Mouse (Mus musculus): ENCODE results near the gene Morc4. TPM values are rescaled to one million over a fixed set of nuclear protein-coding genes. Genes with fewer than 3 reads are reported as not detected.

Morc4 gene
- polyA plus RNA-seq, 1 experiment from 2014 or later, result 6.5 TPM

DNA sequence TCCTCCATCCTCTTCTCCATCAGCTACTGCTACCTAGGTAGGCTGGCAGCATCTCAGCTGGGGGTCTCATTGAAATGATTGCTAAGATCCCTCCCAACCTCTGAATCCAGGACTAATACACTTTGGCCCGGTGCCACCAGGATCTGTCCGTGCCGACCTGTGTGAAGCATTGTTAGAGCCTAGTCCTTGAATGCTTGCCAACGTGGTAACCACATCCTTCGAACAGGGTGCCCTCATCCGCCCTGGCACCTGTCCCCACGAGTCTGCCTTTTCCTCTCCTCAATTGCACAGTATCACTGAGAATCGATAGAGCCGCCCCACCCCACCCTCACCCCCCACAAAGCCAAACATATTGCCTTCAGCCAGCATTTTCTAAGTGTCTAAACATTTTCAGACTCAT, 73.6 kb downstream of the Morc4 start:
- no peak overlapping the region for H3K4me3 ChIP-seq
- no peak overlapping the region for H3K27ac ChIP-seq
- no peak for DNase-seq (ENCODE audit: extremely low spot score, low spot score)
- H3K36me3 ChIP-seq (replicated peaks), result no peaks in the 10 kb centered on the region
- peaks cover 88% of the 10 kb centered on the region for H3K27me3 ChIP-seq (ENCODE audit: poor library complexity, severe bottlenecking)
- 90% methylated on average over 9 of the region's 9 CpGs for WGBS
- H3K9me3 ChIP-seq, result no peaks in the 10 kb centered on the region
- H3K4me1 ChIP-seq, result no peaks in the 10 kb centered on the region; the same call in 1 of the 2 replicates

DNA sequence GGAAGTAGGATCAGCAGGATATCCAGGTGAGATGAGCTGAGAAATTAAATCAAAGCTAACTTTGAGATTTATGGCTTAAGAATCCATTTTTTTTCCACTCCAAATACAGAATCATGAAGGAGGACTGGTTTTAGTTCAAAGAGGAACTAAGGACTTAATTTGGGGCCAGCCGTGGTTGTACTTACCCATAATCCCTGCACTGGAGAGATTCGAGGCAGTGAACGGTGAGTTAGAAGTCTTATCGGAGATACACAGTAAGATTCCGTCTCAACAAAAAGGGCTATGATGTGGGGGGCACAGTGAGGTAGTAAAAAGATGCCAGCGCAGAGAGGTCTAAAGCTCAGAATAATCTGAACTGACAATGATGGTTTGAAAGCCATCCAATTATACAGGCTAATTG, 75.4 kb downstream of the Morc4 start:
- no peaks in the 10 kb centered on the region; the same call in 1 of the 2 replicates for H3K4me1 ChIP-seq
- H3K4me3 ChIP-seq, result no peak overlapping the region
- peaks cover 88% of the 10 kb centered on the region for H3K27me3 ChIP-seq (ENCODE audit: poor library complexity, severe bottlenecking)
- 85% methylated on average over 6 of the region's 6 CpGs for WGBS
- H3K36me3 ChIP-seq (replicated peaks), result no peaks in the 10 kb centered on the region
- no peak overlapping the region for H3K27ac ChIP-seq
- DNase-seq (ENCODE audit: extremely low spot score, low spot score), result no peak
- no peaks in the 10 kb centered on the region for H3K9me3 ChIP-seq

DNA sequence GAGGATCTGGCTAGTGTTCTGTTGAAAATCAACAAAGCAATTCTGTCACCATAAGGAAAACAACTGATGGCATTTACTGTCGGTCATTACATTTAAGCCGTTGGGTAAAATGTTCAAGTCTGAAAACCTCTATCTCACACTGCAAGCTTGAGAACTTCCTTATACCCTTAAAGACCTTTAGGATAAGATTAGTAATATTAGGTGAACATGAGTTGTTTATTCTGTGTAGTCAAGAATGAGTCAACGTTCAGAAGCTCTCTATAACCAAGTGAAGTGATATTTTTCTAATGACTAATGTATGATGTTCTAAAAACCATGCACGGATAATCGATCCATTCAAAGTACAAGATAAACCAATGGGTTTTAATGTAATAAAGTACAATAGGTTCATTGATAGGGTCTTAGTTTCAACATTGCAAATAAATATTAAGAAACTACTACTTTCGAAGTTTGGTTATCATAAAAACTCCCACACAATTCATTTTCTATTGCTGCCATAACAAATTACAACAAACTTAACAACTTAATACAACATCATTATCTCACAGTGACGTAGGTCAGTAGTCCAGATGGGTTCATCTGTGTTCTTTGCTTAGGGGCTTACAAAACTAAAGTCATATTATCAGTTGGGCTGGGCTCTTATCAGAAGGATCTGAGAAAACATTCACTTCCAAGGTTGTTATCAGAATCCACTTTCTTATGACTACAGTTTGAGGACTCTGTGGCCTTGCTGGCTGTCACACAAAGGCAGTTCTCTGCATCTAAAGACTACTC, 77.2 kb downstream of the Morc4 start:
- DNase-seq (ENCODE audit: extremely low spot score, low spot score), result no peak
- H3K36me3 ChIP-seq (replicated peaks), result no peaks in the 10 kb centered on the region
- no peaks in the 10 kb centered on the region; the same call in 1 of the 2 replicates for H3K4me1 ChIP-seq
- WGBS, result 92% methylated on average over 7 of the region's 7 CpGs
- no peaks in the 10 kb centered on the region for H3K9me3 ChIP-seq
- H3K27me3 ChIP-seq (ENCODE audit: poor library complexity, severe bottlenecking), result peaks cover 87% of the 10 kb centered on the region
- H3K4me3 ChIP-seq, result no peak overlapping the region
- no peak overlapping the region for H3K27ac ChIP-seq

DNA sequence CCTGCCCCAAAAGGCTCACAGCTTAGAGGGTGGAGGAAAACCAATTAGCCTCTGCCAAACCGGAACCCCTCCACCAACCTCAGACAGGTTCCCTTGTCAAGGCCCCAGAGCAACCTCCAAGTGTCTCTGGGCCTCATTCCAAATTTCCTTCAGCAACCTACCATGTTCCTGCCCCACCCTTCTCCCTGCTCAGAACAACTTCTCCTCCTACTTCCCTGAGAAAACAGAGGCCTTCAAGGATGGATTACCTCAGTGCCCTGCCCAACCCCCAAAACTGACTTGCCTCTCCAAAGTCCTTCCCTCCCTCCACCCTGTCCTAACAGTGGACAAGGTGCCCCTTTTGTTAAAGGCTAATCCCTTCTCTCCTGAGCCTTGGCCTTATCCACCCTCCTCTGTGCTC, 85.7 kb downstream of the Morc4 start:
- Histone ChIP-seq H3K27me3 (ENCODE audit: poor library complexity, severe bottlenecking) (peaks cover 86% of the 10 kb centered on the region), H3K27ac (no peak overlapping the region), H3K36me3 (replicated peaks) (no peaks in the 10 kb centered on the region), H3K4me3 (no peak overlapping the region), H3K9me3 (no peaks in the 10 kb centered on the region), H3K4me1 (peaks cover 14% of the 10 kb centered on the region)
- no peak for DNase-seq (ENCODE audit: extremely low spot score, low spot score)
- WGBS, result 16% methylated on average over 1 of the region's 1 CpGs

DNA sequence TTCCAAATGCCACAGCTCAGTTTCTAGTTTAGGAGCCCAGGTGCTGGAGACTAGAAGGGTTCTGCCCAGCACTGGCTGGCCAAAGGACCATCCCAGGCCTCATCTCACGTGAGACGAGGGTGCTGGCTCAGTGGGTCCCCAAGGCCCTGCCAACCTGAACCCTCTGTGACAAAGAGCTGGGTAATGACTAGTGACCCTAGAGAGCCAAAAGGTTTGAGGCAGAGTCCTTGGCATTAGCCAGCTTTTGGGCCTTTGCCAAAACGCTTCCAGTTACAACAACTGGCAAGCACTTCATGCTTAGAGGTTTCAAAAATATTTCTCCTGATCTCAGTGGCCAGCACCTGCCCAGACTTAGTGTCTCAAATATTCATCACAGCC, 88.4 kb downstream of the Morc4 start:
- H3K27me3 ChIP-seq (ENCODE audit: poor library complexity, severe bottlenecking), result peaks cover 92% of the 10 kb centered on the region
- DNase-seq (ENCODE audit: extremely low spot score, low spot score), result no peak
- no peak overlapping the region for H3K4me3 ChIP-seq
- H3K4me1 ChIP-seq, result peaks cover 14% of the 10 kb centered on the region
- no peaks in the 10 kb centered on the region for H3K36me3 ChIP-seq (replicated peaks)
- no peak overlapping the region for H3K27ac ChIP-seq
- H3K9me3 ChIP-seq, result no peaks in the 10 kb centered on the region
- 36% methylated on average over 3 of the region's 3 CpGs for WGBS

DNA sequence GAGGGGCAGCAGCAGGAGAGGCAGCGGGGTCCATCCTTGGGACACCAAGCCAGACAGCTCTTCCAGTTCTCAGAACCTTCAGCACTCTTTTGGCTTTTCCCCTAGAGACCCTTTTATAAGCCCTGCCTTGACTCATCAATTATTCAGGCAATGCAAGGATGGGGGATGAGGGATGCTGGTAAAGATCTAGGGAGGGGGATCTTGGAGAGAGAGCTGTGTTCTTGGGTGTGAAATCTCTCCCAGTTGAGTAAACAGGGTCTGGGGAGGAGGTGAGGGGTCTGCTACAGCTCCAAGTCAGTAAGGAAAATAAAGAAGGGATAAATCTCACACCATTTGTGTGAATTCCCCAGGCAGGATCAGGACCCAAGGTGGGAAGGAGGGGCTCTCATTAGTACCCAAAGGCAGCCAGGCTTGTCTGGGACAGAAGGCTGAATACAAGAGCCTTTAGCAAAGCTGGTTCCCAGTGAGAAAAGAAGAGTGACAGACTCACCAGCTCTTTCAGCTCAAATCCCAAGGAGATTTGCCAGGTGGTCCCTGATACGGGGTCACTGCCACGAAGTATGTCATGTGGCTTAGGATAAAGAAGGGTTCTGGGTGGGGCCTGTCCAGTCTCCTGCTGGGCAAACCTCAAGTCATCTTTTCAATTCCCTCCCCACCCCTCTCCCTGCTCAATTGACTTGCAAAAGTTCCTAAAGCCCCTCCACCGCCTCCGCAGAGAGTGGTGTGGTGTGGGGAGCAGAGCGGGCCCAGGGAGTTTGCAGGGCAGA, 89.0 kb downstream of the Morc4 start, which contains the start of gene Ripply1:
Gene Ripply1 (minus strand): TSS at position 76 of the 767 bp plus-strand sequence.
- Histone ChIP-seq H3K4me3 (no peak within 1 kb of the TSS), H3K36me3 (replicated peaks) (no peaks in the 10 kb centered on the region), H3K27ac (peak within 1 kb of the TSS; percentile 51; the same call in 1 of the 2 replicates), H3K4me1 (peaks cover 14% of the 10 kb centered on the region), H3K27me3 (ENCODE audit: poor library complexity, severe bottlenecking) (peaks cover 98% of the 10 kb centered on the region), H3K9me3 (no peaks in the 10 kb centered on the region)
- WGBS, result 27% methylated on average over 6 of the region's 6 CpGs
- DNase-seq (ENCODE audit: extremely low spot score, low spot score), result peak; percentile 14

DNA sequence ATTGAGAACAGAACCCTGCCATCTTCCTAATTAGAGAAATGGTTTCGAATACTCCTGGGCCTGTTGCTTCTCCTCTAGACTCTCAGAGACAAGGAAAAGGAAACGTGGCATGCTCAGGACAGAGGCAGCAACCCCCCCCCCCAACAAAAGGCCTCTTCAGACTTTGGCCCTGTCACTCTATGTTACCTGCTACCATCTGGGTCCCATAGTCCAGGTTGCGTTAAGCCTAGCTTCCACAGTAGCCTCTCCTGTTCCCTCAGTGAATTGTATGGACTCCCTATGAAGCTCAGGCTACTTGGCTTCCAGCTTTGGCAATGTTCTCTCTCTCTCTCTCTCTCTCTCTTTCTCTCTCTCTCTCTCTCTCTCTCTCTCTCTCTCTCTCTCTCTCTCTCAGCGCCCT, 89.9 kb downstream of the Morc4 start:
- no peak overlapping the region for H3K4me3 ChIP-seq
- no peak for DNase-seq (ENCODE audit: extremely low spot score, low spot score)
- no peaks in the 10 kb centered on the region for H3K36me3 ChIP-seq (replicated peaks)
- H3K4me1 ChIP-seq, result peaks cover 14% of the 10 kb centered on the region
- peaks cover 99% of the 10 kb centered on the region for H3K27me3 ChIP-seq (ENCODE audit: poor library complexity, severe bottlenecking)
- H3K27ac ChIP-seq, result no peak overlapping the region
- H3K9me3 ChIP-seq, result no peaks in the 10 kb centered on the region
- WGBS, result 80% methylated on average over 4 of the region's 4 CpGs

DNA sequence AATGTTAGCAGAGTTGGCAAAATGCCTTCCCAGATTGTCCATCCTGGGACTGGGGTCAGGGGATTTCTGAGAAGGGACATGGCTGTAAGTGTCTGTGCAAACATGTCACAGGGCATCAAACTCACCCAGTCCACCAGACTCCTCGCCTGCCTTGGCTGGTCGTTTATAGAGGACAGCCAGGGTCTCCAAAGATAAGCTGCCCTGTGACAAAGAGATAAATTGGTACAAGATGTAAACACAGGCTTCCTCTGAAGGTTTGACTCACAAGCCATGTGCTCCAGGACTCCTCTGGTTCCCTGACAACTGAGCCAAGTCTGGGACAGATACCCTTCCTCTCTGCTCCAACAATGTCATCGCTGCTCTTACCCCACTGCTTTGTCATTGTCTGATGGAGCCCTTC, 90.5 kb downstream of the Morc4 start:
- no peaks in the 10 kb centered on the region for H3K36me3 ChIP-seq (replicated peaks)
- H3K4me3 ChIP-seq, result no peak overlapping the region
- DNase-seq (ENCODE audit: extremely low spot score, low spot score), result no peak
- H3K9me3 ChIP-seq, result no peaks in the 10 kb centered on the region
- 64% methylated on average over 3 of the region's 3 CpGs for whole genome bisulfite sequencing
- no peak overlapping the region for H3K27ac ChIP-seq
- H3K27me3 ChIP-seq (ENCODE audit: poor library complexity, severe bottlenecking), result peaks cover 99% of the 10 kb centered on the region
- H3K4me1 ChIP-seq, result peaks cover 14% of the 10 kb centered on the region

DNA sequence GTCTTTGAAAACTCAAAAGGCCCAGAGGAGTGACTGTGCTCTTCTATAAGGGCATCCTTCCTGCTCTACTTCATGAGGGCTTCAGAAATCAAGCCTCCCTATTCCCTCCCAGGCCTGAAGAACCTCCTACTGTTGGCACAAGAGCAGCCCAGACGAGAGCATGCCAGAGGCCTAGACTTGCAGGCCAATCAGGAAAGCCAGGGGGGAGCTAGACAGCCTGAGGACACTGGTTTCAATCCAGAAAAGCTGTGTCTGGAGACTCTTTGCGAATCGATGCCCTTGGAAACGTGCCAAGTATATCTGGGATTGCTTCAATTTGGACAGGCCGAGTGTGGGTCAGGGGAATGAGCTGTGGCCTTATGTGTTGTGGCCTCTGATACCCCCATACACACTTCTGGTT, 92.1 kb downstream of the Morc4 start:
- H3K4me3 ChIP-seq, result no peak overlapping the region
- DNase-seq (ENCODE audit: extremely low spot score, low spot score), result no peak
- WGBS, result 84% methylated on average over 5 of the region's 5 CpGs
- H3K9me3 ChIP-seq, result no peaks in the 10 kb centered on the region
- H3K27ac ChIP-seq, result no peak overlapping the region
- H3K27me3 ChIP-seq (ENCODE audit: poor library complexity, severe bottlenecking), result peaks cover 99% of the 10 kb centered on the region
- peaks cover 14% of the 10 kb centered on the region for H3K4me1 ChIP-seq
- H3K36me3 ChIP-seq (replicated peaks), result no peaks in the 10 kb centered on the region

DNA sequence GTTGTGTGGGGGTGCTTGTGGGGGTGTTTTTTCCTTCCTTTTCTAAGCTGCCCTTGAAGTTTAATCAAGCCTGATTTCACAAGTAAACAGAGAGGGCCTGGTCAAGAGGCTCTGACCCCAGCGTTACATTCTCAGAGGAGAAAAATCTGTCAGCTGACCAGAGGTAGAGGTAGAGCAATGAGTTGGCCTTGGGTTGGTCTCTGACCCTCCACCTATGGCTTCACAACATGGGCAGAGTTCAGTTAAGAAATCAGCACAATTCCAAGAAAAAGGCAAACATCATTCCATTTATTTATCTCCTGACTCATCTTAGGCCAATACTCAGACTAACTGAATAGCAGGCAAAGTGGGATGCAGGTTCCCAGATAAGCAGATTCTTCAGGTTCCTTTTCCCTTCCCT, 92.6 kb downstream of the Morc4 start:
- H3K4me1 ChIP-seq, result peaks cover 14% of the 10 kb centered on the region
- DNase-seq (ENCODE audit: extremely low spot score, low spot score), result no peak
- H3K27ac ChIP-seq, result no peak overlapping the region
- WGBS, result 76% methylated on average over 1 of the region's 1 CpGs
- no peaks in the 10 kb centered on the region for H3K36me3 ChIP-seq (replicated peaks)
- no peaks in the 10 kb centered on the region for H3K9me3 ChIP-seq
- no peak overlapping the region for H3K4me3 ChIP-seq
- peaks cover 96% of the 10 kb centered on the region for H3K27me3 ChIP-seq (ENCODE audit: poor library complexity, severe bottlenecking)

DNA sequence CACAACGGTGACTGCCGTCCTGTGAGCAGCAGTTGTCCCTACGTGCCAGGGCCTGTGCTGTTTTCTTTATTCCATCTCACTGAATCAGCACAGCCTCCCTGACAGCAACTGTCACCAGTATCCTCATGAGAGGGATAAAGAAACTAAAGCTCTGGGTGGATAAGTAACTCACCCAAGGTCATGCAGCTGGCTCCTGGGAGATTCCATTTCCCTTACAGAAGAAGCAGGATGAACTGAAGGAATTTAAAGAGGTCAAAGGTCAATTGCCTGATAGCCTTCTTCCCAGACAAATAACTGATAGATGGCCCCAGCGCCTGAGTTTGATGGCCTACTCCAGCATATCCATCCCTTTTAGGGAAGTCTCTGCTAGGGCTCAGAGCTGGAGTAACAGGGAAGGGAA, 94.1 kb downstream of the Morc4 start:
- Histone ChIP-seq H3K9me3 (no peaks in the 10 kb centered on the region), H3K4me1 (peaks cover 5% of the 10 kb centered on the region), H3K4me3 (no peak overlapping the region), H3K27me3 (ENCODE audit: poor library complexity, severe bottlenecking) (peaks cover 87% of the 10 kb centered on the region), H3K27ac (no peak overlapping the region), H3K36me3 (replicated peaks) (no peaks in the 10 kb centered on the region)
- WGBS, result 48% methylated on average over 4 of the region's 4 CpGs
- DNase-seq (ENCODE audit: extremely low spot score, low spot score), result no peak

DNA sequence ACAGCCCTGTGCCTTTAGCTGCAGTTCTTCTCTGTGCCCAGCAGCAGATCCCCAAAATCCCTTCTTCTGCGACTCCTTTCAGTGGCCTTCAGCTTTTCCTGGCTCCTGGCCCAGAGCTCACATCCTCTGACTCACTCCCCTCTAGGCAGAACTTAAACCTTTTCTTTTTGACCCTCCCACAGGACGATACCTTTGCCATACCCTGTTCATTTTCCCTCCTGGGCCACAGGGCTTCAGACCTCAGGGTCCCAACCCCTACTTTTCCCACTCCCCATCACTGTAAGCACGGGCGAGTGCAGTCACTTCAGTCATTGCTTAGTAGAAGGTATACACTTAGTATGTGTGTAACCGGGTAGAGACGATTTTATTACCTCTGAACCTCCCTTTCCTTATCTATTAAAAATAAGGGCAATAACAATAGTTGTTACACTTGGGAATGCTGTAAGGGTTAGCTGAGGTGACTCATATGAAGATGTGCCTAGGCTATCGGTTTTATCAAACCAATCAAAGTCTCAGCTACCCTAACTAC, 96.3 kb downstream of the Morc4 start:
- H3K27me3 ChIP-seq (ENCODE audit: poor library complexity, severe bottlenecking), result peaks cover 87% of the 10 kb centered on the region

More for the DNA sequence above, 96.3 kb downstream of the Morc4 start:
- DNase-seq (ENCODE audit: extremely low spot score, low spot score), result no peak
- H3K9me3 ChIP-seq, result no peaks in the 10 kb centered on the region
- H3K36me3 ChIP-seq (replicated peaks), result no peaks in the 10 kb centered on the region
- no peak overlapping the region for H3K4me3 ChIP-seq
- 76% methylated on average over 7 of the region's 7 CpGs for WGBS
- no peaks in the 10 kb centered on the region for H3K4me1 ChIP-seq
- no peak overlapping the region for H3K27ac ChIP-seq
